Comparison of ENCODE assay signal across 11 mouse cellular contexts in the genomic region with DNA sequence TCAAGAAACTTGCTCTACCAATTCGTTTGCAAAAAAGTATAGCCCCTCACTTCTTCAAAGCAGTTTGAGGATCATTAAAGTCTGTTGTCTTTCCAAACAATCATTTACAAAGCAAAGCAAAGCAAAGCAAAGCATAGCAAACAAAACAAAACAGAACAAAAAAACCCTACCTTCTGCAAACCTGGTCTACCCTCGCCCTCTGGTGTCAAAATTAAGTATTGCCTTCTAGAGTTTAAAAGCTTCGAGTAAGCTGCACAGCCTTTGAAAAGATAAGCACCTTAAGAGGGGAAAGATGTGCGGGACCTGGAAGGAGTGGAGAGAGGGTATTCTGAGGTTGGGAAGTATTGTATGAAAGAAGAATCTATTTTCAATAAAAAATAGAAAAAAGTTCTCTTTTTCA. TPM values are rescaled to one million over a fixed set of nuclear protein-coding genes. Genes with fewer than 3 reads are reported as not detected.
A peak's percentile ranks its signal among the peaks of the same experiment; 100 is the strongest.
DNase-seq lines count a peak whose midpoint lies in the region; ATAC-seq and TF ChIP-seq lines count a peak whose summit lies in the region.
"Had no signal": no experiment of that assay in that cellular context is flagged by ENCODE, and none has a peak within 500 bp of the region (broad histone marks: within the 10 kb centered on the region; RNA-seq: fewer than 3 reads in every experiment).

No protein-coding gene starts in this region.

- no peak overlapping the region for H3K4me3 ChIP-seq in E14TG2a.4 (replicated peaks; ENCODE audit: low read length)
- H3K4me3 ChIP-seq in embryonic facial prominence, embryonic 14.5 days (ENCODE audit: low read depth, low read length): no peak overlapping the region
- H3K4me3 ChIP-seq: heart, embryonic 15.5 days; liver, embryonic 13.5 days had no signal

- H3K27ac ChIP-seq in embryonic facial prominence, embryonic 14.5 days (replicated peaks; ENCODE audit: low read depth, low read length): no peak overlapping the region
- H3K27ac ChIP-seq: heart, embryonic 15.5 days; liver, embryonic 13.5 days had no signal

- DNase-seq in adrenal gland, postnatal 10 days: peak; percentile 9
- no peak for DNase-seq in adrenal gland, adult 8-10 months
- peak; percentile 3 to 42 for DNase-seq in kidney, postnatal 36 days
- DNase-seq in kidney, adult 18-20 months: no peak
- peak; percentile 50 for DNase-seq in embryonic facial prominence, embryonic 14.5 days (ENCODE audit: low spot score)
- DNase-seq in testis, postnatal 10 days (ENCODE audit: low spot score): no peak
- DNase-seq in neural tube, embryonic 10.5 days (ENCODE audit: extremely low spot score, low spot score): no peak
- DNase-seq: cerebellum, adult 9-11 months; liver, embryonic 13.5 days had no signal

- ATAC-seq in embryonic facial prominence, embryonic 14.5 days (ENCODE audit: low read depth): no peak

- no peak overlapping the region for H3K9ac ChIP-seq in embryonic facial prominence, embryonic 14.5 days (ENCODE audit: low read depth, low read length)
- H3K9ac ChIP-seq: heart, embryonic 15.5 days; liver, embryonic 13.5 days had no signal

- no peaks in the 10 kb centered on the region for H3K4me1 ChIP-seq in E14TG2a.4 (replicated peaks; ENCODE audit: low read depth, low read length)
- no peaks in the 10 kb centered on the region for H3K4me1 ChIP-seq in embryonic facial prominence, embryonic 14.5 days (ENCODE audit: control insufficient read depth, insufficient read depth, low read length)
- H3K4me1 ChIP-seq: heart, embryonic 15.5 days; liver, embryonic 13.5 days had no signal

- WGBS in embryonic facial prominence, embryonic 14.5 days: 23% methylated on average over 4 of the region's 4 CpGs

- H3K4me2 ChIP-seq in embryonic facial prominence, embryonic 14.5 days (ENCODE audit: low read depth, low read length): no peak overlapping the region
- H3K4me2 ChIP-seq: heart, embryonic 15.5 days; liver, embryonic 13.5 days had no signal

- peak; percentile 29; the same call in 1 of the 2 replicates for TF ChIP-seq CTCF in E14TG2a.4 (conservative IDR thresholded peaks at IDR 0.05; ENCODE audit: low read length)

- H3K36me3 ChIP-seq in E14TG2a.4 (ENCODE audit: insufficient read depth, low read length): no peaks in the 10 kb centered on the region
- no peaks in the 10 kb centered on the region for H3K36me3 ChIP-seq in embryonic facial prominence, embryonic 14.5 days (ENCODE audit: control insufficient read depth, insufficient read depth, low read length)
- H3K36me3 ChIP-seq: heart, embryonic 15.5 days; liver, embryonic 13.5 days had no signal

- no peaks in the 10 kb centered on the region for H3K27me3 ChIP-seq in E14TG2a.4 (ENCODE audit: insufficient read depth, low read length)
- no peaks in the 10 kb centered on the region for H3K27me3 ChIP-seq in embryonic facial prominence, embryonic 14.5 days (replicated peaks; ENCODE audit: control insufficient read depth, insufficient read depth, low read length)
- H3K27me3 ChIP-seq: heart, embryonic 15.5 days had no signal

- H3K9me3 ChIP-seq in E14TG2a.4 (ENCODE audit: low read length): no peaks in the 10 kb centered on the region
- H3K9me3 ChIP-seq in embryonic facial prominence, embryonic 14.5 days (ENCODE audit: control insufficient read depth, low read length): no peaks in the 10 kb centered on the region
- H3K9me3 ChIP-seq: heart, embryonic 15.5 days; liver, embryonic 13.5 days had no signal

RNA-seq across cellular contexts. Expression of a gene that starts 14.4 kb away (rescaled TPM):
- total RNA-seq in adrenal gland, postnatal 10 days (2021): 1 to 10 TPM; 2.7 to 3.5 TPM
- total RNA-seq in adrenal gland, adult 8-10 months (2022): 1 to 10 TPM; 1.1 to 1.8 (median 1.6) TPM
- 12.9 and 13.7 TPM in 2 replicates for polyA plus RNA-seq in embryonic facial prominence, embryonic 14.5 days (2014; fragmentation: Nextera tagmentation; extraction: Ambion mirVana)

Comparison
In these comparisons a context has a peak if more than half of its experiments do, and no peak if none do; other contexts are left out.
1. DNase-seq: peak in adrenal gland, postnatal 10 days (single experiment), kidney, postnatal 36 days (2 of 2) and embryonic facial prominence, embryonic 14.5 days (single experiment); none in adrenal gland, adult 8-10 months (single experiment), kidney, adult 18-20 months (single experiment), testis, postnatal 10 days (single experiment) and neural tube, embryonic 10.5 days (single experiment).